Mouse (Mus musculus): ENCODE data around the gene Grtp1. TPM values are rescaled to one million over a fixed set of nuclear protein-coding genes. Genes with fewer than 3 reads are reported as not detected.

Grtp1 gene
- polyA plus RNA-seq, 1 experiment, result 1.6 TPM

GRCm38 (mm10) chr8:13159377-13159881, 41.0 kb downstream of the Grtp1 start:
- Histone ChIP-seq H3K4me1 (ENCODE audit: control insufficient read depth, insufficient read depth, low read length) (peaks cover 13% of the 10 kb centered on the region), H3K4me3 (ENCODE audit: control insufficient read depth, low read depth, low read length) (peak overlapping the region; percentile 99), H3K27me3 (ENCODE audit: control insufficient read depth, insufficient read depth, low read length) (no peaks in the 10 kb centered on the region), H3K27ac (ENCODE audit: control insufficient read depth, insufficient read depth, low read depth, low read length) (peak overlapping the region; percentile 93), H3K36me3 (ENCODE audit: control insufficient read depth, insufficient read depth, low read length) (no peaks in the 10 kb centered on the region)
- TF ChIP-seq CTCF (IDR thresholded peaks at IDR 0.05; ENCODE audit: control insufficient read depth, insufficient read depth, insufficient replicate concordance, low read depth, low read length), result no peak

GRCm38 (mm10) chr8:13158718-13159376, 41.6 kb downstream of the Grtp1 start, which contains the start of gene Lamp1:
TSS of gene Lamp1 (plus strand) at chr8:13159161.
- H3K36me3 ChIP-seq (ENCODE audit: control insufficient read depth, insufficient read depth, low read length), result no peaks in the 10 kb centered on the region
- H3K4me3 ChIP-seq (ENCODE audit: control insufficient read depth, low read depth, low read length), result peak within 1 kb of the TSS; percentile 99
- peaks cover 13% of the 10 kb centered on the region for H3K4me1 ChIP-seq (ENCODE audit: control insufficient read depth, insufficient read depth, low read length)
- peak within 1 kb of the TSS; percentile 93 for H3K27ac ChIP-seq (ENCODE audit: control insufficient read depth, insufficient read depth, low read depth, low read length)
- peak; percentile 68 for TF ChIP-seq POLR2A (IDR thresholded peaks at IDR 0.05; ENCODE audit: control insufficient read depth, low read depth, low read length)
- TF ChIP-seq CTCF (IDR thresholded peaks at IDR 0.05; ENCODE audit: control insufficient read depth, insufficient read depth, insufficient replicate concordance, low read depth, low read length), result no peak
- H3K27me3 ChIP-seq (ENCODE audit: control insufficient read depth, insufficient read depth, low read length), result no peaks in the 10 kb centered on the region

GRCm38 (mm10) chr8:13156327-13157097, 43.9 kb downstream of the Grtp1 start:
- no peak for TF ChIP-seq CTCF (IDR thresholded peaks at IDR 0.05; ENCODE audit: control insufficient read depth, insufficient read depth, insufficient replicate concordance, low read depth, low read length)
- TF ChIP-seq POLR2A (IDR thresholded peaks at IDR 0.05; ENCODE audit: control insufficient read depth, low read depth, low read length), result no peak

GRCm38 (mm10) chr8:13155358-13155757, 45.1 kb downstream of the Grtp1 start:
- Histone ChIP-seq H3K36me3 (ENCODE audit: control insufficient read depth, insufficient read depth, low read length) (no peaks in the 10 kb centered on the region), H3K27ac (ENCODE audit: control insufficient read depth, insufficient read depth, low read depth, low read length) (no peak overlapping the region), H3K4me3 (ENCODE audit: control insufficient read depth, low read depth, low read length) (no peak overlapping the region), H3K4me1 (ENCODE audit: control insufficient read depth, insufficient read depth, low read length) (peaks cover 7% of the 10 kb centered on the region), H3K27me3 (ENCODE audit: control insufficient read depth, insufficient read depth, low read length) (no peaks in the 10 kb centered on the region)
- TF ChIP-seq CTCF (IDR thresholded peaks at IDR 0.05; ENCODE audit: control insufficient read depth, insufficient read depth, insufficient replicate concordance, low read depth, low read length) (no peak), POLR2A (IDR thresholded peaks at IDR 0.05; ENCODE audit: control insufficient read depth, low read depth, low read length) (no peak)

More at GRCm38 (mm10) chr8:13156327-13157097, 43.9 kb downstream of the Grtp1 start:
- Histone ChIP-seq H3K4me1 (ENCODE audit: control insufficient read depth, insufficient read depth, low read length) (peaks cover 10% of the 10 kb centered on the region), H3K27ac (ENCODE audit: control insufficient read depth, insufficient read depth, low read depth, low read length) (no peak overlapping the region), H3K27me3 (ENCODE audit: control insufficient read depth, insufficient read depth, low read length) (no peaks in the 10 kb centered on the region), H3K36me3 (ENCODE audit: control insufficient read depth, insufficient read depth, low read length) (no peaks in the 10 kb centered on the region), H3K4me3 (ENCODE audit: control insufficient read depth, low read depth, low read length) (no peak overlapping the region)

- no peaks in the 10 kb centered on the region for H3K36me3 ChIP-seq (ENCODE audit: control insufficient read depth, insufficient read depth, low read length)
- no peak overlapping the region for H3K4me3 ChIP-seq (ENCODE audit: control insufficient read depth, low read depth, low read length)
- no peak for TF ChIP-seq CTCF (IDR thresholded peaks at IDR 0.05; ENCODE audit: control insufficient read depth, insufficient read depth, insufficient replicate concordance, low read depth, low read length)
- no peak for TF ChIP-seq POLR2A (IDR thresholded peaks at IDR 0.05; ENCODE audit: control insufficient read depth, low read depth, low read length)
- no peak overlapping the region for H3K27ac ChIP-seq (ENCODE audit: control insufficient read depth, insufficient read depth, low read depth, low read length)
- H3K4me1 ChIP-seq (ENCODE audit: control insufficient read depth, insufficient read depth, low read length), result peaks cover 4% of the 10 kb centered on the region
- no peaks in the 10 kb centered on the region for H3K27me3 ChIP-seq (ENCODE audit: control insufficient read depth, insufficient read depth, low read length)
These were observed 46.3 kb downstream of the Grtp1 start for GRCm38 (mm10) chr8:13154099-13154498.

- Histone ChIP-seq H3K27me3 (ENCODE audit: control insufficient read depth, insufficient read depth, low read length) (no peaks in the 10 kb centered on the region), H3K4me3 (ENCODE audit: control insufficient read depth, low read depth, low read length) (no peak overlapping the region), H3K36me3 (ENCODE audit: control insufficient read depth, insufficient read depth, low read length) (no peaks in the 10 kb centered on the region), H3K4me1 (ENCODE audit: control insufficient read depth, insufficient read depth, low read length) (no peaks in the 10 kb centered on the region), H3K27ac (ENCODE audit: control insufficient read depth, insufficient read depth, low read depth, low read length) (no peak overlapping the region)
- TF ChIP-seq CTCF (IDR thresholded peaks at IDR 0.05; ENCODE audit: control insufficient read depth, insufficient read depth, insufficient replicate concordance, low read depth, low read length), result no peak
- no peak for TF ChIP-seq POLR2A (IDR thresholded peaks at IDR 0.05; ENCODE audit: control insufficient read depth, low read depth, low read length)
These were observed 49.5 kb downstream of the Grtp1 start for GRCm38 (mm10) chr8:13150929-13151328.

GRCm38 (mm10) chr8:13149866-13150265, 50.6 kb downstream of the Grtp1 start:
- peaks cover 3% of the 10 kb centered on the region; the same call in 1 of the 2 replicates for H3K36me3 ChIP-seq (ENCODE audit: control insufficient read depth, insufficient read depth, low read length)
- TF ChIP-seq CTCF (IDR thresholded peaks at IDR 0.05; ENCODE audit: control insufficient read depth, insufficient read depth, insufficient replicate concordance, low read depth, low read length) (no peak), POLR2A (IDR thresholded peaks at IDR 0.05; ENCODE audit: control insufficient read depth, low read depth, low read length) (no peak)

More at GRCm38 (mm10) chr8:13149866-13150265, 50.6 kb downstream of the Grtp1 start:
- Histone ChIP-seq H3K27me3 (ENCODE audit: control insufficient read depth, insufficient read depth, low read length) (no peaks in the 10 kb centered on the region), H3K4me3 (ENCODE audit: control insufficient read depth, low read depth, low read length) (no peak overlapping the region), H3K27ac (ENCODE audit: control insufficient read depth, insufficient read depth, low read depth, low read length) (no peak overlapping the region), H3K4me1 (ENCODE audit: control insufficient read depth, insufficient read depth, low read length) (no peaks in the 10 kb centered on the region)

Measured in testis, adult 2 months (tissue).